Mouse (Mus musculus) limb, embryonic 12.5 days (tissue): ENCODE data around the gene Lrrc4. TPM values are rescaled to one million over a fixed set of nuclear protein-coding genes. Genes with fewer than 3 reads are reported as not detected.

Source experiments
- ATAC-seq: fragments of 200-750 bp; cut with Nextera tagmentation; 2 replicates; pipeline ENCODE4 v1.8.0; 2017; ENCODE audit warnings: low read depth, moderate TSS enrichment; ENCODE audit not compliant: insufficient number of reproducible peaks, insufficient read depth, low FRiP score, low TSS enrichment
- H3K27ac ChIP-seq: fragments of 300-500 bp; sonication (generic); 2 replicates; pipeline ENCODE4 v1.5.1; 2016; ENCODE audit warnings: mild to moderate bottlenecking, moderate library complexity
- H3K27me3 ChIP-seq: fragments of 300-500 bp; sonication (generic); 2 replicates; pipeline ENCODE4 v1.6.1; 2016; ENCODE audit warnings: mild to moderate bottlenecking, moderate library complexity
- H3K36me3 ChIP-seq: fragments of 300-500 bp; sonication (generic); 2 replicates; pipeline ENCODE4 v1.6.1; 2016; ENCODE audit warnings: mild to moderate bottlenecking, moderate library complexity
- H3K4me1 ChIP-seq: fragments of 300-500 bp; sonication (generic); replicated peaks from 2 replicates; pipeline ENCODE4 v1.6.1; 2016
- H3K4me2 ChIP-seq: fragments of 300-500 bp; sonication (generic); 2 replicates; pipeline ENCODE4 v1.6.1; 2016; ENCODE audit warnings: mild to moderate bottlenecking, moderate library complexity
- H3K4me3 ChIP-seq: fragments of 300-500 bp; sonication (generic); replicated peaks from 2 replicates; pipeline ENCODE4 v1.5.1; 2016; ENCODE audit warnings: mild to moderate bottlenecking
- H3K9ac ChIP-seq: fragments of 300-500 bp; sonication (generic); replicated peaks from 2 replicates; pipeline ENCODE4 v1.6.1; 2016; ENCODE audit warnings: mild to moderate bottlenecking, moderate library complexity
- H3K9me3 ChIP-seq: fragments of 300-500 bp; sonication (generic); 2 replicates; pipeline ENCODE4 v1.6.1; 2016; ENCODE audit warnings: mild to moderate bottlenecking, moderate library complexity
- WGBS: fragments of 180-500 bp; shearing (Covaris S2); methylation state at CpG from one replicate; pipeline ENCODE4 v1.1.7; 2016; 5-methylcytosine and 5-hydroxymethylcytosine counted together
- polyA plus RNA-seq: library from polyadenylated mRNA; unstranded; fragments of >200 nt; fragmentation: Nextera tagmentation; extraction: Ambion mirVana; gene quantifications from 2 replicates; pipeline ENCODE4 v1.2.1, GENCODE M21; 2016

Gene Lrrc4
- polyA plus RNA-seq, 1 experiment from 2014 or later, result 0.50 TPM

DNA sequence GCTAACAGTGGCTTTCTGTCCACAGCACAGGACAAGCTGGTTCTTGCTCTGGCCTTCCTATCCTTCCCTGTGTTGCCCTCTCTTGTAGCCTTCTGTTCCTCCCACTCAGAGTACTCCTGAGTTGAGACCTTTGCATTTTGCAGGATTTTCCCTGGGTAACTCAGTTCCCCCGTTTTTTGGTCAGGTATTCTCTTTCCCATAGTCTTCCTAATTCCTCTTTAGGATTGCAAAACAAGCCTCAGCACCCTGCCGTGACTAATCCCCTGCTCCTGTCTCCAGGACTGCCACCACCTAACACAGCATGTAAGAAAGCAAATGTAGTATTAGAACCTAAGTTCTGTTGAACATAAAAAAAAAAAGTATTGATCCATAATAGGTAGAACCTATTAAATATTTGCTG lies 60.2 kb downstream of the Lrrc4 start:
- Histone ChIP-seq H3K9me3 (peaks cover 6% of the 10 kb centered on the region; the same call in 1 of the 2 replicates), H3K4me3 (no peak overlapping the region), H3K27me3 (no peaks in the 10 kb centered on the region), H3K4me2 (no peak overlapping the region), H3K9ac (no peak overlapping the region), H3K36me3 (peaks cover 8% of the 10 kb centered on the region), H3K27ac (no peak overlapping the region), H3K4me1 (no peaks in the 10 kb centered on the region; the same call in 1 of the 2 replicates)
- WGBS, result 42% methylated on average over 2 of the region's 2 CpGs
- no peak for ATAC-seq

DNA sequence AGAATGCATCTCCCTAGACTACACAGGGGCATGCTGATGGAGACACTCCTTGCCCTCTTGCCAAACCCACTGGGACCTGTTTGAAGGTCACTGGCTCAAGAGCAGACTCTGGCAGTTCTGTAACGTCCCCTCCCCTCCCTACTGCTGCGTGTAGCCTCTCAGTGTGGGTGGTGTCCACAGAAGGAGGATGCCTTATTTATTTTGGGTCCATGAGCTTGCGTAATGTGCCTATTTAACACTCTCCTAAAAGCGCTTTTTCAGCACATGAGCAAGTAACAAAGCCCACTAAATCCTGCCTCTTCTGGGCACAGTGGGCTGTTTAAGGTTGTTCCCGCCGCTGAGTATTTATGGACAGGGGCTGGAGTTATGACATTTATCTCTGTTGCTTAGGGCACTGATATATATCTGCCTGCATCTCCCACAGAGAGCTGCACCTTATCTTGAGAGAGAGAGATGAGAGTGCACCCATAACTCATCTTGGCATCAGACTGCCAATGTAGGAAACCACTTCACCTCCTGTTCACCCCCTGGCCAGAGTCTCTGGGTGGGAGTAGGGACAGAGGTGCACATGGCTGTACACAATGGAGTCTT lies 63.6 kb downstream of the Lrrc4 start:
- peaks cover 6% of the 10 kb centered on the region; the same call in 1 of the 2 replicates for H3K9me3 ChIP-seq
- 92% methylated on average over 6 of the region's 6 CpGs for WGBS
- H3K4me3 ChIP-seq, result no peak overlapping the region
- no peak overlapping the region for H3K4me2 ChIP-seq
- ATAC-seq, result no peak
- no peak overlapping the region for H3K9ac ChIP-seq
- H3K27ac ChIP-seq, result no peak overlapping the region
- no peaks in the 10 kb centered on the region; the same call in 1 of the 2 replicates for H3K4me1 ChIP-seq
- H3K36me3 ChIP-seq, result peaks cover 8% of the 10 kb centered on the region
- no peaks in the 10 kb centered on the region for H3K27me3 ChIP-seq

- H3K4me3 ChIP-seq, result no peak overlapping the region
- peaks cover 8% of the 10 kb centered on the region for H3K36me3 ChIP-seq
- H3K4me1 ChIP-seq, result peaks cover 10% of the 10 kb centered on the region
- ATAC-seq, result no peak
- H3K4me2 ChIP-seq, result no peak overlapping the region
- peaks cover 6% of the 10 kb centered on the region; the same call in 1 of the 2 replicates for H3K9me3 ChIP-seq
- H3K27ac ChIP-seq, result no peak overlapping the region
- H3K27me3 ChIP-seq, result no peaks in the 10 kb centered on the region
- H3K9ac ChIP-seq, result no peak overlapping the region
- WGBS, result 89% methylated on average over 3 of the region's 3 CpGs
Measured at GRCm38 (mm10) chr6:28766622-28767021, 64.9 kb downstream of the Lrrc4 start.

- Histone ChIP-seq H3K27ac (no peak overlapping the region), H3K9ac (no peak overlapping the region), H3K4me1 (peaks cover 30% of the 10 kb centered on the region), H3K36me3 (no peaks in the 10 kb centered on the region), H3K9me3 (no peaks in the 10 kb centered on the region), H3K4me2 (no peak overlapping the region), H3K27me3 (no peaks in the 10 kb centered on the region), H3K4me3 (no peak overlapping the region)
- WGBS, result 25% methylated on average over 5 of the region's 5 CpGs
- ATAC-seq, result no peak
Measured at GRCm38 (mm10) chr6:28762132-28762775, 69.3 kb downstream of the Lrrc4 start.

DNA sequence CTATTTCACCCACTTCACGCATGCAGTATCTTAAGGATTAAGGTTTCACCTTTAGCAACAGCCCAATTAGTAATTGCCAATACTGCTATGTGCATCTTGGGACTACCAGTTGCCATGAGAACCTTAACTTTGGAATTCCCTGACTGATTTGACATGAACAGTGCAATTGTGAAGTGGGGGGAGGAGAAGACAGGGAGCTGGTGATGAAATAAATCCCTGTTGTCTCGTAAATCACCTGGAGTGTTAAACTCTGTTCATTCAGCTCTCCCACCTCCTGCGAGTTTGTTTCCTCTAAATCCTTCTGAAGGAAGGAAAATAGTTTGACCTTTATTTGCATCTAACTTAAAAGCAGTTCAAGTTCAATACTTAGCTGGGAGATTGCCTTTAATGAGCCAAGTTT lies 69.8 kb downstream of the Lrrc4 start:
- H3K36me3 ChIP-seq, result no peaks in the 10 kb centered on the region
- 25% methylated on average over 3 of the region's 3 CpGs for WGBS
- no peaks in the 10 kb centered on the region for H3K27me3 ChIP-seq
- ATAC-seq, result no peak
- no peaks in the 10 kb centered on the region for H3K9me3 ChIP-seq
- no peak overlapping the region for H3K4me3 ChIP-seq
- no peak overlapping the region for H3K4me2 ChIP-seq
- H3K4me1 ChIP-seq, result peaks cover 32% of the 10 kb centered on the region
- no peak overlapping the region for H3K9ac ChIP-seq
- no peak overlapping the region for H3K27ac ChIP-seq

DNA sequence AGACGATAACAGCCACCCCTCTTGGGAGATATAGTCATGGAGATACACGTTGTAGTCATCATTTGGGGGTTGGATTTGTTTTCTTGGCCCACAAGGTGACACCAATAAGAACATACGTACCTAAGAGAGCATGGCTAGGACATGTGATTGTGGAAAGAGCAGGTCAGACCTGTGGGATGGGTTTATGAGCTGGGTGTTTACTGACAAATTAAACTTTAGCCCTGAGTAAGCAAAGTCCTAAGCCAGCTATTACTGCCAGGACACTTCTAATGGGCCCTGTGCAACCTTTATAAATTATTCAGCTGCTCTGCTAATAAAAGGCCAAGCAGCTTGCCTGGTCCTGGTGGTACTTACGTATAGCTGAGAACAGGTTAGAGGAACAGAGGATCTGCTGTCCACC lies 73.3 kb downstream of the Lrrc4 start:
- H3K4me3 ChIP-seq, result no peak overlapping the region
- H3K4me1 ChIP-seq, result peaks cover 40% of the 10 kb centered on the region
- no peaks in the 10 kb centered on the region for H3K27me3 ChIP-seq
- no peaks in the 10 kb centered on the region for H3K36me3 ChIP-seq
- whole genome bisulfite sequencing, result 61% methylated on average over 4 of the region's 4 CpGs
- no peak overlapping the region for H3K9ac ChIP-seq
- H3K9me3 ChIP-seq, result no peaks in the 10 kb centered on the region
- H3K4me2 ChIP-seq, result no peak overlapping the region
- H3K27ac ChIP-seq, result no peak overlapping the region
- no peak for ATAC-seq

DNA sequence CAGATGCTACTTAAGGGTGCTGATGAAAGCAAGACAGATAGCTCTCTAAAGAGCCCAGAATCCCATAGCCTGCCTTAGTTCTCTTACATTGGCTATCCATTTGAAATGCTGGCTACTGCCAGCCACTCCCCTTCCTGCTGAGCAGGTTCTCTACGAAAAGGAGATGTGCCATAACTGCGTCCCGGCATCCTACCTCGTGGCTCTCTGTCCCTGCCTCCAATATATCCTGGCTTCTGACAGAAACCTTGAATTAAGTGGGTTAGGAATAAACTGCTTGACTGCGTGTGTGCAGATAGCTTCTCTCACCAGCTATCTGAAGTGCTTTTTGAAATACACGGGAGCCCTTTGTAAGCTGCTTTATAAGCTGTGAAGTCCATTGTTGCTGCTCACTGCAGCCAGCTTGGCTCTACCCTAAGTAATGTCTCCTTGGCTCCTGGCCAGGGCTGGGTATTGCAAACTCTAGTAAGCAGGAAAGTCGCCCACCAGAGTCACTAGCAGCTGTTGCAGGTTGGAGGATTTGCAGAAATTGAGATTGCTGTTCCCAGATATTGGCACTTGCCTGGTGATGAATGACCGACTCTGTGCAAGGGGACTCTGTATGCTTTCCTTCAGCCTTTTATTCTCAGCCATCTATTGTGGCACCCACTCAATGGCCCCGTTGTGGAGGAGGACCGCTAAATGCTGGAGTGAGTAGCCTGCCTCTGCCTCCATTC lies 75.1 kb downstream of the Lrrc4 start:
- H3K4me3 ChIP-seq, result no peak overlapping the region
- no peak for ATAC-seq
- no peak overlapping the region for H3K9ac ChIP-seq
- peaks cover 28% of the 10 kb centered on the region for H3K4me1 ChIP-seq
- 77% methylated on average over 10 of the region's 10 CpGs for WGBS
- H3K4me2 ChIP-seq, result no peak overlapping the region
- no peaks in the 10 kb centered on the region for H3K27me3 ChIP-seq
- no peaks in the 10 kb centered on the region for H3K9me3 ChIP-seq
- H3K27ac ChIP-seq, result no peak overlapping the region
- no peaks in the 10 kb centered on the region for H3K36me3 ChIP-seq

DNA sequence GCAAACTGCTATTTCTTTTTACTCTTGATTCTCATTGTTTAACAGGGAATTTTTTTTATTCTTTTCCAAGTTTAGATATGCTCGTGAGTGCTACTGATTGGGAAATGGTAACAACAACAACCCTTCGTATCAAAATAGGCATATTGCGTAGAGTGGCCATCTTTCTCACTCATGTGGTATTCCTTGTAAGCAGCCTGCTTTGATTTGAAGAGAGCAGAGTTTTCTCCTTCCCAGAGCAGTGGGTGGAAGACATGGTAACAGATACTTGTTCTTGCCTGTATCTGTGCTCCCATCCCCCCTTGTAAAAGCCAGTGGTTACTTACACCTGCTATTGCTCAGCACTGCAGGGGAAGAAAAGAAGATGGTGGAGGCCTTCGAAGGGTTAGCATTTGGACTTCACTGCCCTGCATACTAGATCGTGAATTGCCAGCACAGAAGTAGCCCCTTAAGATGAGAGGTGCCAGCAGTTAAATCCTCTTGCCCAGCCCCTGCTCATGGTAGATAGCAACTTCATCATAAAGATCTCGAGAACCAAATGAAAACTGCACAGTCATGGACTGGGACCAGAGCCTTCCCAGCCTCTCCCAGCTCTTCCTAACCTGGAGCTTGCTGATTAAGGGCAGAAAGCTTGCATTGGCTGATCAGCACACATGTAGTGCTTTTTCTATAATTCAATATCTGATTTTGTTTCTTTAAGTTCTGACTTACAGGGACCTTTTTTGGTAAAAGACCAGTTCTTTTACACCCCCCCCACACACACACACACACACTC lies 77.2 kb downstream of the Lrrc4 start:
- Histone ChIP-seq H3K4me2 (no peak overlapping the region), H3K36me3 (no peaks in the 10 kb centered on the region), H3K4me3 (no peak overlapping the region), H3K27me3 (no peaks in the 10 kb centered on the region), H3K9me3 (no peaks in the 10 kb centered on the region), H3K9ac (no peak overlapping the region), H3K4me1 (peaks cover 15% of the 10 kb centered on the region), H3K27ac (no peak overlapping the region)
- 91% methylated on average over 6 of the region's 6 CpGs for WGBS
- no peak for ATAC-seq

DNA sequence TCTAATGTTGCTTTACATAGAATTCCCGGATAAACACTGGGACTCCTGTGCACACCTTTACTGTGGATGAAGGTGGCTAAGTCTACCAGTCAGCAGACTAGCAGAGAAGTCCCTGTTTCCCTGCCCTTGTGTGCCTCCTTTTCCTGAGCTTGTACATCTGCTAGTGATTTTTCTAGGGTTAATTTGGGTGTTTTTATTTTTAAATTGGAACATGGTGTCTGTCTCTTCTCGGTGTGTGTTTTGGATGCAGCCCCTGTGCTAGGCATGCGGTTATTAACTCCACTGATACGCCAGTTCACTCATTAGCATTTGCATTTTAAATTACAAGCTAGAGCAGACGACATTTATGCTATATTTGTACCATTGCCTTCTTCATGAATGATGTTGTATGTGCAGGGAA lies 77.9 kb downstream of the Lrrc4 start:
- no peak overlapping the region for H3K27ac ChIP-seq
- no peaks in the 10 kb centered on the region for H3K27me3 ChIP-seq
- H3K9me3 ChIP-seq, result no peaks in the 10 kb centered on the region
- WGBS, result 63% methylated on average over 5 of the region's 5 CpGs
- no peak for ATAC-seq
- H3K4me3 ChIP-seq, result no peak overlapping the region
- H3K9ac ChIP-seq, result no peak overlapping the region
- no peaks in the 10 kb centered on the region for H3K36me3 ChIP-seq
- H3K4me2 ChIP-seq, result no peak overlapping the region
- peaks cover 15% of the 10 kb centered on the region for H3K4me1 ChIP-seq

- Histone ChIP-seq H3K4me2 (no peak overlapping the region), H3K27ac (no peak overlapping the region), H3K4me3 (no peak overlapping the region), H3K36me3 (no peaks in the 10 kb centered on the region), H3K9ac (no peak overlapping the region), H3K27me3 (no peaks in the 10 kb centered on the region), H3K9me3 (no peaks in the 10 kb centered on the region), H3K4me1 (peaks cover 14% of the 10 kb centered on the region)
- ATAC-seq, result no peak
- 94% methylated on average over 5 of the region's 5 CpGs for WGBS
Measured at GRCm38 (mm10) chr6:28753217-28753616, 78.3 kb downstream of the Lrrc4 start.

- 73% methylated on average over 3 of the region's 3 CpGs for WGBS
- no peak overlapping the region for H3K9ac ChIP-seq
- no peaks in the 10 kb centered on the region for H3K9me3 ChIP-seq
Measured at GRCm38 (mm10) chr6:28751186-28751585, 80.4 kb downstream of the Lrrc4 start.

More at GRCm38 (mm10) chr6:28751186-28751585, 80.4 kb downstream of the Lrrc4 start:
- H3K36me3 ChIP-seq, result peaks cover 7% of the 10 kb centered on the region; the same call in 1 of the 2 replicates
- ATAC-seq, result no peak
- peaks cover 8% of the 10 kb centered on the region for H3K4me1 ChIP-seq
- no peak overlapping the region for H3K27ac ChIP-seq
- H3K27me3 ChIP-seq, result no peaks in the 10 kb centered on the region
- H3K4me3 ChIP-seq, result no peak overlapping the region
- no peak overlapping the region for H3K4me2 ChIP-seq
